In genomic region chr13:41250318-41250981, GRCm38 (mm10) we compare ENCODE assay signal across 9 mouse cellular contexts. TPM values are rescaled to one million over a fixed set of nuclear protein-coding genes. Genes with fewer than 3 reads are reported as not detected.
DNase-seq lines count a peak whose midpoint lies in the region; ATAC-seq lines count a peak whose summit lies in the region.
"Had no signal": no experiment of that assay in that cellular context is flagged by ENCODE, and none has a peak within 500 bp of the region (broad histone marks: within the 10 kb centered on the region; RNA-seq: fewer than 3 reads in every experiment).

No protein-coding gene starts in this region.

- peak overlapping the region; percentile 72 for H3K4me3 ChIP-seq in embryonic facial prominence, embryonic 10.5 days
- H3K4me3 ChIP-seq in intestine, embryonic 16.5 days (ENCODE audit: low read length) = peak overlapping the region; percentile 87
- H3K4me3 ChIP-seq in midbrain, embryonic 10.5 days = peak overlapping the region; percentile 82

- H3K27me3 ChIP-seq in embryonic facial prominence, embryonic 10.5 days (replicated peaks; ENCODE audit: low read depth, poor library complexity, severe bottlenecking) = no peaks in the 10 kb centered on the region
- no peaks in the 10 kb centered on the region for H3K27me3 ChIP-seq in intestine, embryonic 16.5 days (replicated peaks; ENCODE audit: control insufficient read depth, insufficient read depth, low read length)
- H3K27me3 ChIP-seq in midbrain, embryonic 10.5 days (ENCODE audit: low read depth, poor library complexity, severe bottlenecking) = no peaks in the 10 kb centered on the region

- peaks cover 21% of the 10 kb centered on the region for H3K4me1 ChIP-seq in embryonic facial prominence, embryonic 10.5 days
- peaks cover 11% of the 10 kb centered on the region; the same call in 1 of the 2 replicates for H3K4me1 ChIP-seq in intestine, embryonic 16.5 days (ENCODE audit: control insufficient read depth, insufficient read depth, low read length)
- peaks cover 19% of the 10 kb centered on the region for H3K4me1 ChIP-seq in midbrain, embryonic 10.5 days

- DNase-seq in layer of hippocampus, adult 18-20 months (ENCODE audit: low spot score in 2 of 2) = peak; percentile 16 to 41
- DNase-seq in layer of hippocampus, postnatal 25 days (ENCODE audit: extremely low spot score in 1 of 2, low spot score in 1 of 2) = no peak
- peak; percentile 47 for DNase-seq in MN1 (ENCODE audit: low spot score)
- DNase-seq in embryonic facial prominence, embryonic 10.5 days (ENCODE audit: low spot score) = no peak
- no peak for DNase-seq in midbrain, embryonic 10.5 days (ENCODE audit: low spot score)
- no peak for DNase-seq in thymus, adult 18-20 months
- DNase-seq in left cerebral cortex, postnatal 36 days (ENCODE audit: low spot score in 2 of 2) = no peak

- no peaks in the 10 kb centered on the region for H3K9me3 ChIP-seq in embryonic facial prominence, embryonic 10.5 days
- no peaks in the 10 kb centered on the region for H3K9me3 ChIP-seq in intestine, embryonic 16.5 days (ENCODE audit: control insufficient read depth, low read length)
- no peaks in the 10 kb centered on the region for H3K9me3 ChIP-seq in midbrain, embryonic 10.5 days (replicated peaks)

- no peak; the same call in 1 of the 2 replicates for ATAC-seq in intestine, embryonic 16.5 days

- H3K4me2 ChIP-seq in intestine, embryonic 16.5 days (ENCODE audit: low read depth, low read length) = peak overlapping the region; percentile 87

- H3K36me3 ChIP-seq in embryonic facial prominence, embryonic 10.5 days (replicated peaks) = no peaks in the 10 kb centered on the region
- no peaks in the 10 kb centered on the region for H3K36me3 ChIP-seq in intestine, embryonic 16.5 days (ENCODE audit: control insufficient read depth, insufficient read depth, low read length)
- H3K36me3 ChIP-seq in midbrain, embryonic 10.5 days = no peaks in the 10 kb centered on the region

- H3K9ac ChIP-seq in intestine, embryonic 16.5 days (ENCODE audit: low read depth, low read length) = peak overlapping the region; percentile 87

- intact Hi-C loops in left cerebral cortex, postnatal 36 days (cut with DNase I) = no loop called here

- 2% methylated on average over 27 of the region's 27 CpGs for WGBS in embryonic facial prominence, embryonic 10.5 days
- WGBS in intestine, embryonic 16.5 days = 2% methylated on average over 27 of the region's 27 CpGs
- 3% methylated on average over 27 of the region's 27 CpGs for WGBS in midbrain, embryonic 10.5 days

- peak overlapping the region; percentile 93 for H3K27ac ChIP-seq in embryonic facial prominence, embryonic 10.5 days (replicated peaks)
- peak overlapping the region; percentile 91 for H3K27ac ChIP-seq in intestine, embryonic 16.5 days (ENCODE audit: low read length)
- peak overlapping the region; percentile 94 for H3K27ac ChIP-seq in midbrain, embryonic 10.5 days (replicated peaks)

RNA-seq across cellular contexts. Expression of gene Smim13, which starts 0.8 kb away (rescaled TPM):
- 100 to 1,000 TPM; 140 to 147 TPM for total RNA-seq in layer of hippocampus, adult 18-20 months (2021)
- total RNA-seq in layer of hippocampus, postnatal 25 days (2021) = 100 to 1,000 TPM; 140 to 149 TPM
- polyA plus RNA-seq in embryonic facial prominence, embryonic 10.5 days (2016; fragmentation: Nextera tagmentation; extraction: Ambion mirVana) = 11.3 and 12.1 TPM in 2 replicates
- polyA plus RNA-seq in intestine, embryonic 16.5 days (2015; fragmentation: Nextera tagmentation; extraction: Ambion mirVana) = 8.5 and 8.7 TPM in 2 replicates
- 9.9 and 10.9 TPM in 2 replicates for polyA plus RNA-seq in midbrain, embryonic 10.5 days (2016; fragmentation: Nextera tagmentation; extraction: Ambion mirVana)
- 100 to 1,000 TPM; 167 to 187 TPM for total RNA-seq in left cerebral cortex, postnatal 36 days (2021)

RNA-seq across cellular contexts. Expression of gene Gm17364, which starts 23.3 kb away (rescaled TPM):
- not detected for total RNA-seq in layer of hippocampus, adult 18-20 months (2021)
- total RNA-seq in layer of hippocampus, postnatal 25 days (2021) = not detected
- not detected in 2 replicates for polyA plus RNA-seq in embryonic facial prominence, embryonic 10.5 days (2016; fragmentation: Nextera tagmentation; extraction: Ambion mirVana)
- not detected in 2 replicates for polyA plus RNA-seq in intestine, embryonic 16.5 days (2015; fragmentation: Nextera tagmentation; extraction: Ambion mirVana)
- polyA plus RNA-seq in midbrain, embryonic 10.5 days (2016; fragmentation: Nextera tagmentation; extraction: Ambion mirVana) = not detected in 2 replicates
- total RNA-seq in left cerebral cortex, postnatal 36 days (2021) = not detected
- polyA plus RNA-seq: large intestine, adult 2 months had no signal

RNA-seq across cellular contexts. Expression of gene Elovl2, which starts 30.2 kb away (rescaled TPM):
- total RNA-seq in layer of hippocampus, adult 18-20 months (2021) = 10 to 100 TPM; 16.1 to 16.4 TPM
- 10 to 100 TPM; 21.9 to 22.4 TPM for total RNA-seq in layer of hippocampus, postnatal 25 days (2021)
- 27.5 and 34.1 TPM in 2 replicates for polyA plus RNA-seq in embryonic facial prominence, embryonic 10.5 days (2016; fragmentation: Nextera tagmentation; extraction: Ambion mirVana)
- 5.7 and 6.3 TPM in 2 replicates for polyA plus RNA-seq in intestine, embryonic 16.5 days (2015; fragmentation: Nextera tagmentation; extraction: Ambion mirVana)
- 46.8 and 50.7 TPM in 2 replicates for polyA plus RNA-seq in midbrain, embryonic 10.5 days (2016; fragmentation: Nextera tagmentation; extraction: Ambion mirVana)
- 10 to 100 TPM; 18.3 to 18.6 TPM for total RNA-seq in left cerebral cortex, postnatal 36 days (2021)

Comparison
In these comparisons a context has a peak if more than half of its experiments do, and no peak if none do; other contexts are left out.
1. DNase-seq: peak in layer of hippocampus, adult 18-20 months (2 of 2) and MN1 (single experiment); none in layer of hippocampus, postnatal 25 days (0 of 2), embryonic facial prominence, embryonic 10.5 days (single experiment), midbrain, embryonic 10.5 days (single experiment), thymus, adult 18-20 months (0 of 2) and left cerebral cortex, postnatal 36 days (0 of 2).
2. Peak in every context shown above with its lines, with median percentiles within 50 percentile points of each other: H3K27ac ChIP-seq and H3K4me3 ChIP-seq.